Mouse (Mus musculus) liver, postnatal 0 days (tissue): ENCODE results near the gene C87436.

Source experiments
- CTCF ChIP-seq: sonication (generic); IDR thresholded peaks from 2 replicates; pipeline ENCODE4 v1.5.1; 2016; ENCODE audit warnings: antibody characterized with exemption, low read depth
- EP300 ChIP-seq: IDR thresholded peaks from 2 replicates; pipeline ENCODE4 v1.6.1; 2016; ENCODE audit warnings: antibody characterized with exemption, low read depth, mild to moderate bottlenecking

DNA sequence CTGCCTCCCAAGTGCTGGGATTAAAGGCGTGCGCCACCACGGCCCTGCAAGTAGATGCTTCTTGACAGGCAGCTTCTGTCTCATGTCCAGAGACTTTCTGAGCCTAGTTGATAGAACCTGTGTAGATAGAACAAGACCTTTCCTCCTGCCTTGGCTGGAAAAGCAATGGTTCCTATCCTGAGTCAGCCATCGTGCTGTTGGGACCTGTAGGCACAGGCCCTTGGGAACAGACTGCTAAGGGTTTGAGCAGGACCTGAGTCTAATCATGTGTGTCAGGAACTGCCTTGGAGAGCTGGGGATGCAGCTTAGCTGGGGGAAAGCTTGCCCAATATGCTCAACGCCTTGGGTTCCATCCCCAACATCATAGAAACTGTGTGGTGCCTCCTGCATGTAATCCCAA lies 35.9 kb downstream of the C87436 start:
- no peak for TF ChIP-seq CTCF
- no peak for TF ChIP-seq EP300
